Mouse (Mus musculus): Measurements from ENCODE around the gene Tmem132a.

- no peak for TF ChIP-seq CTCF (IDR thresholded peaks at IDR 0.05; ENCODE audit: extremely low read depth, insufficient read depth, insufficient read length, insufficient replicate concordance)
- TF ChIP-seq POLR2A (IDR thresholded peaks at IDR 0.05; ENCODE audit: low read depth, low read length), result no peak
These were observed 22.5 kb upstream of the Tmem132a start for GRCm38 (mm10) chr19:10892201-10892600.
